Mouse (Mus musculus) ES-Bruce4 (cell line): ENCODE results near the gene Pank4.

Experiments
- CTCF ChIP-seq: IDR thresholded peaks from one replicate; pipeline ENCODE4 v1.8.1; 2011; ENCODE audit warnings: low read depth, low read length
- EP300 ChIP-seq: IDR thresholded peaks from 2 replicates; pipeline ENCODE4 v1.6.1; 2011; ENCODE audit warnings: low read depth, low read length; ENCODE audit not compliant: insufficient read depth
- POLR2A ChIP-seq: IDR thresholded peaks from one replicate; pipeline ENCODE4 v1.8.1; 2011; ENCODE audit warnings: low read length; ENCODE audit not compliant: insufficient read depth

GRCm38 (mm10) chr4:154927899-154928337, 36.0 kb upstream of the Pank4 start:
- TF ChIP-seq POLR2A (no peak), CTCF (no peak), EP300 (no peak)
